Mouse (Mus musculus) embryo, embryonic 10.5 days (tissue): ENCODE data around the gene Otx1.

Experiments
- DNase-seq: peaks from one replicate; pipeline ENCODE4 v3.0.0-alpha.2; 2015; ENCODE audit warnings: low spot score

Gene Otx1

GRCm38 (mm10) chr11:21999396-22000315 lies 3.0 kb downstream of the Otx1 start:
- DNase-seq: peak; percentile 59

GRCm38 (mm10) chr11:21998141-21999047 lies 4.3 kb downstream of the Otx1 start:
- peak; percentile 61 for DNase-seq

- DNase-seq: no peak
Observed at GRCm38 (mm10) chr11:21997561-21998140, 5.0 kb downstream of the Otx1 start.

- peak; percentile 77 for DNase-seq
Observed at GRCm38 (mm10) chr11:21996661-21997560, 5.8 kb downstream of the Otx1 start.

GRCm38 (mm10) chr11:21996325-21996647 lies 6.4 kb downstream of the Otx1 start:
- DNase-seq: no peak

GRCm38 (mm10) chr11:21995534-21996324 lies 7.0 kb downstream of the Otx1 start:
- peak; percentile 69 for DNase-seq

- peak; percentile 57 for DNase-seq
Observed at GRCm38 (mm10) chr11:21994377-21995370, 8.0 kb downstream of the Otx1 start.

- peak; percentile 72 for DNase-seq
Observed at GRCm38 (mm10) chr11:21993597-21994376, 8.9 kb downstream of the Otx1 start.

GRCm38 (mm10) chr11:21992761-21993596 lies 9.7 kb downstream of the Otx1 start:
- peak; percentile 58 for DNase-seq

GRCm38 (mm10) chr11:21988398-21988946 lies 14.2 kb downstream of the Otx1 start:
- no peak for DNase-seq

GRCm38 (mm10) chr11:21985118-21985517 lies 17.6 kb downstream of the Otx1 start:
- peak; percentile 18 for DNase-seq

GRCm38 (mm10) chr11:21974005-21974531 lies 28.6 kb downstream of the Otx1 start:
- DNase-seq: peak; percentile 23

- peak; percentile 15 for DNase-seq
Observed at GRCm38 (mm10) chr11:21973597-21973996, 29.1 kb downstream of the Otx1 start.

- DNase-seq: no peak
Observed at GRCm38 (mm10) chr11:21968922-21969321, 33.8 kb downstream of the Otx1 start.

- no peak for DNase-seq
Observed at GRCm38 (mm10) chr11:21955167-21955566, 47.5 kb downstream of the Otx1 start.

- DNase-seq: no peak
Observed at GRCm38 (mm10) chr11:21951657-21952237, 51.0 kb downstream of the Otx1 start.

- DNase-seq: no peak
Observed at GRCm38 (mm10) chr11:21950094-21950493, 52.6 kb downstream of the Otx1 start.
